Mouse (Mus musculus): Measurements from ENCODE around the gene Stxbp3. TPM values are rescaled to one million over a fixed set of nuclear protein-coding genes. Genes with fewer than 3 reads are reported as not detected.
"Not testable (repeated sequence)": the region's sequence is repeated elsewhere in the genome, so short reads cannot be mapped to it uniquely, and the experiment has no call there.

Stxbp3 gene
- polyA plus RNA-seq, 1 experiment from 2014 or later = 25.1 TPM

GRCm38 (mm10) chr3:108853266-108853665 is 12.9 kb upstream of the Stxbp3 start:
- 77% methylated on average over 1 of the region's 1 CpGs for WGBS
- no peaks in the 10 kb centered on the region for H3K36me3 ChIP-seq
- no peak overlapping the region for H3K27ac ChIP-seq
- H3K4me3 ChIP-seq = no peak overlapping the region
- no peaks in the 10 kb centered on the region for H3K9me3 ChIP-seq (replicated peaks)
- peaks cover 15% of the 10 kb centered on the region for H3K4me1 ChIP-seq
- H3K27me3 ChIP-seq = no peaks in the 10 kb centered on the region
- H3K9ac ChIP-seq = no peak overlapping the region
- no peak for ATAC-seq (ENCODE audit: low FRiP score)
- H3K4me2 ChIP-seq (replicated peaks) = no peak overlapping the region

GRCm38 (mm10) chr3:108851996-108852697 is 11.8 kb upstream of the Stxbp3 start:
- H3K4me3 ChIP-seq = no peak overlapping the region
- peaks cover 11% of the 10 kb centered on the region for H3K4me1 ChIP-seq
- WGBS = 55% methylated on average over 6 of the region's 6 CpGs
- H3K9ac ChIP-seq = no peak overlapping the region
- H3K4me2 ChIP-seq (replicated peaks) = no peak overlapping the region
- H3K9me3 ChIP-seq (replicated peaks) = no peaks in the 10 kb centered on the region
- no peaks in the 10 kb centered on the region for H3K27me3 ChIP-seq
- no peak for ATAC-seq (ENCODE audit: low FRiP score)
- H3K36me3 ChIP-seq = no peaks in the 10 kb centered on the region
- H3K27ac ChIP-seq = no peak overlapping the region

GRCm38 (mm10) chr3:108851554-108851953 is 11.2 kb upstream of the Stxbp3 start:
- H3K9me3 ChIP-seq (replicated peaks) = no peaks in the 10 kb centered on the region
- H3K36me3 ChIP-seq = no peaks in the 10 kb centered on the region
- H3K4me2 ChIP-seq (replicated peaks) = no peak overlapping the region
- no peak overlapping the region for H3K9ac ChIP-seq
- peaks cover 11% of the 10 kb centered on the region for H3K4me1 ChIP-seq
- no peak overlapping the region for H3K27ac ChIP-seq
- no peak for ATAC-seq (ENCODE audit: low FRiP score)
- no peak overlapping the region for H3K4me3 ChIP-seq
- H3K27me3 ChIP-seq = no peaks in the 10 kb centered on the region
- 86% methylated on average over 3 of the region's 3 CpGs for WGBS

GRCm38 (mm10) chr3:108851075-108851474 is 10.7 kb upstream of the Stxbp3 start:
- Histone ChIP-seq H3K27ac (no peak overlapping the region), H3K4me3 (no peak overlapping the region), H3K9ac (no peak overlapping the region), H3K4me2 (replicated peaks) (no peak overlapping the region), H3K27me3 (no peaks in the 10 kb centered on the region), H3K9me3 (replicated peaks) (no peaks in the 10 kb centered on the region), H3K36me3 (no peaks in the 10 kb centered on the region), H3K4me1 (peaks cover 11% of the 10 kb centered on the region)
- ATAC-seq (ENCODE audit: low FRiP score) = no peak
- WGBS = 87% methylated on average over 2 of the region's 2 CpGs

- no peak overlapping the region for H3K4me2 ChIP-seq (replicated peaks)
- no peak overlapping the region for H3K4me3 ChIP-seq
- no peak overlapping the region for H3K9ac ChIP-seq
- H3K36me3 ChIP-seq = no peaks in the 10 kb centered on the region
- H3K27me3 ChIP-seq = no peaks in the 10 kb centered on the region
- peaks cover 7% of the 10 kb centered on the region for H3K4me1 ChIP-seq
- H3K9me3 ChIP-seq (replicated peaks) = no peaks in the 10 kb centered on the region
- no peak for ATAC-seq (ENCODE audit: low FRiP score)
- H3K27ac ChIP-seq = no peak overlapping the region
- 58% methylated on average over 3 of the region's 3 CpGs for WGBS
Observed at GRCm38 (mm10) chr3:108850506-108850905, 10.2 kb upstream of the Stxbp3 start.

GRCm38 (mm10) chr3:108846616-108847015 is 6.3 kb upstream of the Stxbp3 start:
- no peak overlapping the region for H3K9ac ChIP-seq
- 82% methylated on average over 3 of the region's 3 CpGs for WGBS

GRCm38 (mm10) chr3:108844521-108844920 is 4.2 kb upstream of the Stxbp3 start:
- Histone ChIP-seq H3K4me3 (no peak overlapping the region), H3K4me1 (peaks cover under 1% of the 10 kb centered on the region; the same call in 1 of the 2 replicates), H3K27ac (no peak overlapping the region), H3K4me2 (replicated peaks) (no peak overlapping the region), H3K9me3 (replicated peaks) (no peaks in the 10 kb centered on the region), H3K27me3 (no peaks in the 10 kb centered on the region), H3K36me3 (no peaks in the 10 kb centered on the region), H3K9ac (no peak overlapping the region)
- ATAC-seq (ENCODE audit: low FRiP score) = no peak
- WGBS = 82% methylated on average over 5 of the region's 5 CpGs

More at GRCm38 (mm10) chr3:108846616-108847015, 6.3 kb upstream of the Stxbp3 start:
- Histone ChIP-seq H3K4me2 (replicated peaks) (no peak overlapping the region), H3K27ac (no peak overlapping the region), H3K4me3 (no peak overlapping the region), H3K4me1 (no peaks in the 10 kb centered on the region), H3K9me3 (replicated peaks) (no peaks in the 10 kb centered on the region), H3K27me3 (no peaks in the 10 kb centered on the region), H3K36me3 (no peaks in the 10 kb centered on the region)
- no peak for ATAC-seq (ENCODE audit: low FRiP score)

- peaks cover 4% of the 10 kb centered on the region for H3K4me1 ChIP-seq
- no peaks in the 10 kb centered on the region for H3K27me3 ChIP-seq
- H3K9ac ChIP-seq = no peak overlapping the region
- ATAC-seq (ENCODE audit: low FRiP score) = no peak
- H3K4me2 ChIP-seq (replicated peaks) = no peak overlapping the region
- no peaks in the 10 kb centered on the region for H3K36me3 ChIP-seq
- H3K27ac ChIP-seq = no peak overlapping the region
- H3K9me3 ChIP-seq (replicated peaks) = no peaks in the 10 kb centered on the region
- 92% methylated on average over 6 of the region's 6 CpGs for WGBS
- no peak overlapping the region for H3K4me3 ChIP-seq
Observed at GRCm38 (mm10) chr3:108844026-108844425, 3.7 kb upstream of the Stxbp3 start.

- Histone ChIP-seq H3K27me3 (no peaks in the 10 kb centered on the region), H3K4me1 (peaks cover 5% of the 10 kb centered on the region), H3K9ac (no peak overlapping the region), H3K27ac (no peak overlapping the region), H3K9me3 (replicated peaks) (no peaks in the 10 kb centered on the region), H3K4me2 (replicated peaks) (peak overlapping the region; percentile 74), H3K4me3 (peak overlapping the region; percentile 70), H3K36me3 (no peaks in the 10 kb centered on the region)
- peak; percentile 65 for ATAC-seq (ENCODE audit: low FRiP score)
- WGBS = 60% methylated on average over 4 of the region's 4 CpGs
Observed at GRCm38 (mm10) chr3:108840716-108841054, 359 bp upstream of the Stxbp3 start.

- Histone ChIP-seq H3K4me2 (replicated peaks) (peak overlapping the region; percentile 74), H3K36me3 (no peaks in the 10 kb centered on the region), H3K9ac (peak overlapping the region; percentile 60), H3K4me1 (peaks cover 5% of the 10 kb centered on the region), H3K4me3 (peak overlapping the region; percentile 70), H3K27me3 (no peaks in the 10 kb centered on the region), H3K9me3 (replicated peaks) (no peaks in the 10 kb centered on the region), H3K27ac (peak overlapping the region; percentile 66; the same call in 1 of the 2 replicates)
- no peak for ATAC-seq (ENCODE audit: low FRiP score)
- WGBS = 9% methylated on average over 8 of the region's 8 CpGs
Observed at GRCm38 (mm10) chr3:108839647-108839999, 703 bp downstream of the Stxbp3 start.

- H3K9me3 ChIP-seq (replicated peaks) = no peaks in the 10 kb centered on the region
- H3K27ac ChIP-seq = no peak overlapping the region
- peak overlapping the region; percentile 70; the same call in 1 of the 2 replicates for H3K4me3 ChIP-seq
- peak overlapping the region; percentile 74 for H3K4me2 ChIP-seq (replicated peaks)
- H3K4me1 ChIP-seq = peaks cover 5% of the 10 kb centered on the region
- WGBS = 86% methylated on average over 7 of the region's 7 CpGs
- no peaks in the 10 kb centered on the region for H3K27me3 ChIP-seq
- H3K36me3 ChIP-seq = 0 out of 2 replicates have a peak, but pooled peaks cover 3% of the 10 kb centered on the region
- H3K9ac ChIP-seq = no peak overlapping the region
- ATAC-seq (ENCODE audit: low FRiP score) = no peak
Observed at GRCm38 (mm10) chr3:108838980-108839379, 1.3 kb downstream of the Stxbp3 start.

GRCm38 (mm10) chr3:108836931-108837330 is 3.4 kb downstream of the Stxbp3 start:
- 0 out of 2 replicates have a peak, but pooled peaks cover 3% of the 10 kb centered on the region for H3K36me3 ChIP-seq
- H3K27me3 ChIP-seq = no peaks in the 10 kb centered on the region
- no peak overlapping the region for H3K9ac ChIP-seq
- H3K4me2 ChIP-seq (replicated peaks) = no peak overlapping the region
- no peak for ATAC-seq (ENCODE audit: low FRiP score)
- no peak overlapping the region for H3K4me3 ChIP-seq
- WGBS = 96% methylated on average over 6 of the region's 6 CpGs
- no peak overlapping the region for H3K27ac ChIP-seq
- H3K9me3 ChIP-seq (replicated peaks) = no peaks in the 10 kb centered on the region
- peaks cover 5% of the 10 kb centered on the region for H3K4me1 ChIP-seq

GRCm38 (mm10) chr3:108833717-108834116 is 6.6 kb downstream of the Stxbp3 start:
- not testable (repeated sequence) for H3K9ac ChIP-seq; H3K4me2 ChIP-seq (replicated peaks); H3K4me1 ChIP-seq; H3K27me3 ChIP-seq; H3K36me3 ChIP-seq; H3K9me3 ChIP-seq (replicated peaks); H3K27ac ChIP-seq; ATAC-seq (ENCODE audit: low FRiP score); H3K4me3 ChIP-seq
- WGBS = 98% methylated on average over 1 of the region's 1 CpGs
